Mouse (Mus musculus) right cerebral cortex, postnatal 25 days (tissue): ENCODE results near the gene Kmt2d.

Source experiments
- DNase-seq: peaks from one replicate; pipeline ENCODE4 v3.0.0; 2022

The Kmt2d gene

DNA sequence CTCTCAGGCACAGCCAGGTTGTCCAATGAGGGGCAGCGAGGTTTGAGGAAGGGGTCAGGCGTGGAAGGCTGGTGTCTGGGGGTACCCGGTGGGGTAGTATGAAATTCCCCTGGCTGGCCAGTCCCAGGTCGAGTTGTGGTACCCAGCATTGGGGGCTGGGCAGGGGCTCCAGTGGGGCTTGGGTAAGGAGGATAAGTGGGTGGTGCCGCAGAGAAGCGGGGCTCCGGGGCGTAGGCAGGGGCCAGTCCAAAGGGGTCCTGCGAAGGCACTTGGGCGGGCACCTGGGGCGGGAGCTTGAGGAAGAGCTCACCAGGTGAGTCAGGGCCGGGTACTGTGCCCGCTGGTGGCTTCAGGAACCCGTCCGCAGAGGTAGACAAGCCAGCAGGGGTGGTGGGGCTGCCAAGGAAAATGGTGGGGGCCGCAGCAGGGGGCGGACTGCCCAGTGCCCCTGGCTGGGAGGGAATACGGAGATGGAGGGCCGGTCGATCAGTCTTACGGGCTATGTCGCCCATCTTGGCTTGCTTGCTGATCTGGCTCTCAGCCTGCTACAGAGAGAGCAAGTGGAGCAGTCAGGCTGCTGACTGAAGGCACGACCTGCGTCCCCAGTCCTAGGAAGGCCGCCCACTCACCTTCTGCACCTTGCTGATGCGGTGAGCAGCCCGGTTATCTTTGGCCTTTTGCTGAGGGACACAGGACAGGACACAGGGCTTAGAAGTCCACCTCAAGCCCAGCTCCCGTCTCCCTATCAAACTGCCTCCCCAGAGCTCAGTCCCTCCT, 17.7 kb downstream of the Kmt2d start:
- DNase-seq: no peak

DNA sequence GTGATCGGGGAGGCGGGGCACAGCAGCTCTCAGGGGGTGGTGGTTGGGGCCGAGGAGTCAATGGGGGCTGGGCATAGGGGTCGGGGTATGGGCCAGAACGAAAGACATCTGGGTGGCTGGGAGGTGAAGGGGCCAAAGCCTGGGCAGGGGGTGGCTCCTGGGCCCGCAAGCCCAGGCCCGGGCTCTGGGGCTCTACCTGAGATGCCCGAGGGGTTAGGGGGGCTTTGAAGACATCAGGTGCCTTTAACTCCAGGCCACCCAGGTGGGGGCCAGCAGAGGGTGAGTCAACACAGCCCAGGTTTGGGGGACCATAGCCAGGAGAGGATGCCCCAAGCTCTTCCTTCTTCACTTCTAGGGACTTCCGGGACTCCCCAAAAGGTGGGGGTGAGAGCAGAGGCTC, 18.3 kb downstream of the Kmt2d start:
- no peak for DNase-seq

- DNase-seq: no peak
Observed at GRCm38 (mm10) chr15:98852071-98852470, 18.9 kb downstream of the Kmt2d start.

GRCm38 (mm10) chr15:98851229-98851818, 19.7 kb downstream of the Kmt2d start:
- no peak for DNase-seq

- DNase-seq: no peak
Observed at GRCm38 (mm10) chr15:98850668-98851067, 20.3 kb downstream of the Kmt2d start.

- no peak for DNase-seq
Observed at GRCm38 (mm10) chr15:98849956-98850600, 20.9 kb downstream of the Kmt2d start.

- DNase-seq: no peak
Observed at GRCm38 (mm10) chr15:98849165-98849564, 21.8 kb downstream of the Kmt2d start.

GRCm38 (mm10) chr15:98846140-98846539, 24.9 kb downstream of the Kmt2d start:
- DNase-seq: no peak

DNA sequence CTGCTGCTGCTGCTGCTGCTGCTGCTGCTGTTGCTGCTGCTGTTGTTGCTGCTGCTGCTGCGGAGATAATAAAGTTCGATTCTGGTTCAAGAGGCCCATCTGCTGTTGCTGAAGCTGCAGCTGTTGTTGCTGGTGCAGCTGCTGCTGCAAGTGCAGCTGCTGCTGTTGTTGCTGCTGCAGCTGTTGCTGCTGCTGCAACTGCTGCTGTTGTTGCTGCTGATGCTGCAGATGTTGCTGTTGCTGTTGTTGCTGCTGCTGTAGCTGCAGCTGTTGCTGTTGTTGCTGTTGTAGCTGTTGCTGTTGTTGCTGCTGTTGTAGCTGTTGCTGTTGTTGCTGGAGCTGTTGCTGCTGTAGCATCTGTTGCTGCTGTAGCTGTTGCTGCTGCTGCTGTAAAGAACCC, 25.9 kb downstream of the Kmt2d start:
- no peak for DNase-seq

DNA sequence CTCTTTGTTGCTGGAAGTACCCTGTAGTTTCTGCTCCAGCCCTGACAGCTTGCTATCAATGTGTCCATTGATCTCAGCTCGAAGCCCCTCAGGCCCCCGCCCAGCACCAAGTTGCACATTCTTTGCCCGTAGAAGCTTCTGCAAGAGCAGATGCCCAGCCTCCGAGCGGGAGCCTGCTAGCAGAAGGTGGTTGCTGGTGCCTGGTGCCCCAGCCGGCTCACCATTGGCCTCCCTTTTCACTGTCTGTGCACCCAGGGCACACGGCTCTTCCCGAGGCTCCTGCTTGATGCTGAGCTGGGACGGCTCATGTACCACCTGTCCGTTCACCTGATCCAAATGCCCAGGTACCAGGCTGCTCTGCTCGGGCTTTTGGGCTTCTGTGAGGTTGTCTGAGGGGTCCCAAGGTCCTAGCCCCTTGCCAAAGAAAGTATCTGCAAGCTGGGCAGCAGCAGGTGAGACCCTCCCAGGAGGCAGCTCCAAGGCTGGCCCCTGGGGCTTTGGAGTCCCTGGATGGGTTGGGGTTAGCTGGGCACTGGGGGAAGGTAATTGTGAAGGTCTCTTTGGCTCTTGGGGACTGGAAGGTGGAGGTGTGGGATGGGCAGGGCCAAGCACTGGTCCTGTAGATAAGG, 27.3 kb downstream of the Kmt2d start:
- no peak for DNase-seq

DNA sequence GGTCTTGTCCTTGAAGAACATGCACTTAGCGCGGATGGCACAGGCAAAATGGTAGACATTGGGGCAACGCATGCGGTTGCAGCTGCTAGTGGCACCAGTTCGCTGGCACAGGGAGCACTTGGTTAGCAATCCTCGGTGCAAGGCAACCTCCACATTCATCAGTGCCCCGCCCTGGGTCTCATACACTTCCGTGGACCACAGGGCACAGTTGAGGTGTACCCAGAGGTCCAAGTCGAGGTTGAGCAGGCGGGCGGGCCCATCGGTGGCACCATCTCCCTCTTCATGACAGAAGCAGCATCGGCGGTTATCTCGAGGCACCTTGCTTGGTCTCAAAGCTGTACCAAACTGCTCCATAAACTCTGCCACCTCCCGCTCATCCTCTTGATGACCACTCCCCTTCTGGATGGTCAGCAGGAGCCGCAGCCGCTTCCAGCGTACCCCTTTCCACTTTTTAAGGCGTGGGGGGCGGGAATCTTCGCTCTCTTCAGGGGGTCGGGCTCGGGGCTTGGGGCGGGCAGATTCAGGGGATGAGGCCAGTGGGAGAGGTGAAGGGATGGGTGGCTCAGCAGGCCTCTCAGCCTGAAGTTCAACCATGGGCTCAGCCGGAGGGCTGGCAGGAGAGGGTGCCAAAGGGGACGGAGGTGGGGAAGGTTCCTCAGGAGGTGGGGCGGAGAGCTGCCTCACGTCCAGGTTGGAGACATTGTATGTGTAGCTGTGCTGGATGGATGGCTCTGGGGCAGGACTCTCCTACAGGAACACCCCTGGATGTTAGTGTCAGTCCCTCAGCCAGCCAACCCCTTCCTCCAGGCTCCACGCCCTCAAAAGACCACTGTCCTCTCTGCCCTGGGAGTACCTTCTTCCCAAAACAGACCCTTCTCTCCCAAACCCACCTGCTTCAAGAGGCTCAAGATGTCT, 31.1 kb downstream of the Kmt2d start:
- DNase-seq: no peak

- no peak for DNase-seq
Observed at GRCm38 (mm10) chr15:98839161-98839560, 31.8 kb downstream of the Kmt2d start.

- DNase-seq: no peak
Observed at GRCm38 (mm10) chr15:98837743-98838103, 33.3 kb downstream of the Kmt2d start.

DNA sequence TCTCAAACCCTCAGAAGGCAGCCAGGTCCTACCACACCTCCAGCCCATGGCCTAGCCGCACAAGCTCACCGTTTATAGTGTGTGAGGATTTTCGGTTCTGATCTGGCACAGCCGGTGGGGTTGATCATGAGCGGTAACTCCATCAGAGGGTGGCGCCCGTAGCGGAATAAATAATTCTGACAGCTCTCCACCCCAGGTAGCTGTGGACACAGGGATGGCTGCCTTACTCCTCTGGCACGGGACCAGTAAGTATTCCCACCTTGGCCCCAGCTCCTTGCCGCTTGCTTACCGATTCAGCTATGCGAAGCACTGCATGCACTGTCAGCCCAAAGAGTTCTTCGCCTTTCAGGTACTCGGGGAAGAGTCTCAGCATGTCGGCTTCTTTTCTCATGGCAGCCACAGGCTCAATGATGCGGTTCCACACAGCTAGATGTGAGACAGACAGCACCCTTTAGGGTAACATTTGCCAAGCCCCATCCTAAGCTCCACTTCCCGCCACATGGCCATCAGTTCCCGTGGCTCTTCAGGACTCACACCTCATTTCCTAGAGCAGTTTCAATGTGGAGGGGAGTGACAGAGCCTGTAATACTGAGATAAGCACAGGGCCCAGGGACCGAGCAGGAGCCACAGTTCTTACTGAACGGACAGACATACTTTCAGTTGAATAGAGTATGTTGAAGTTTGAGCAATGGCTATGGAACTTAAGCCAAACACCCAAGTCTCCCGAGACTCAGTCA, 33.8 kb downstream of the Kmt2d start:
- DNase-seq: no peak

GRCm38 (mm10) chr15:98835291-98835690, 35.7 kb downstream of the Kmt2d start:
- no peak for DNase-seq

- DNase-seq: no peak
Observed at GRCm38 (mm10) chr15:98834059-98834458, 36.9 kb downstream of the Kmt2d start.

DNA sequence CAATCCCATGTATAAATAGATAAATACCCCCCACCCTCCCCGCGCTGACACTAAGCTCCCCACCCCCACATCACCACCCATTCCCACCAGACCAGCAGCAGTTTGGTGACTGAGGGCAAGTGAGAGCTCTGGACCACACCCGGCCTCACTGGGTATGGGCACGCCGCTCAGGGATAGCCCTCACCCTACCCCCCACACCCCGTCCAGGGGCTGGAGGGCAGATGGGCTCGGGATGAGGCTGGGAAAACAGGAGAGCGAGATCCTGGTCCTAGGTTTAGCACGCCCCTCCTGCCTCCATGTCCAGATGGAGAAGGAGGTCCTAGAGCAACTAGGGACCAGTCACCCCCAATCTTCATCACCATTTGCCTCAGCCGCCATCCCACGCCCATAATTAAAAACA, 37.7 kb downstream of the Kmt2d start:
- DNase-seq: no peak

DNA sequence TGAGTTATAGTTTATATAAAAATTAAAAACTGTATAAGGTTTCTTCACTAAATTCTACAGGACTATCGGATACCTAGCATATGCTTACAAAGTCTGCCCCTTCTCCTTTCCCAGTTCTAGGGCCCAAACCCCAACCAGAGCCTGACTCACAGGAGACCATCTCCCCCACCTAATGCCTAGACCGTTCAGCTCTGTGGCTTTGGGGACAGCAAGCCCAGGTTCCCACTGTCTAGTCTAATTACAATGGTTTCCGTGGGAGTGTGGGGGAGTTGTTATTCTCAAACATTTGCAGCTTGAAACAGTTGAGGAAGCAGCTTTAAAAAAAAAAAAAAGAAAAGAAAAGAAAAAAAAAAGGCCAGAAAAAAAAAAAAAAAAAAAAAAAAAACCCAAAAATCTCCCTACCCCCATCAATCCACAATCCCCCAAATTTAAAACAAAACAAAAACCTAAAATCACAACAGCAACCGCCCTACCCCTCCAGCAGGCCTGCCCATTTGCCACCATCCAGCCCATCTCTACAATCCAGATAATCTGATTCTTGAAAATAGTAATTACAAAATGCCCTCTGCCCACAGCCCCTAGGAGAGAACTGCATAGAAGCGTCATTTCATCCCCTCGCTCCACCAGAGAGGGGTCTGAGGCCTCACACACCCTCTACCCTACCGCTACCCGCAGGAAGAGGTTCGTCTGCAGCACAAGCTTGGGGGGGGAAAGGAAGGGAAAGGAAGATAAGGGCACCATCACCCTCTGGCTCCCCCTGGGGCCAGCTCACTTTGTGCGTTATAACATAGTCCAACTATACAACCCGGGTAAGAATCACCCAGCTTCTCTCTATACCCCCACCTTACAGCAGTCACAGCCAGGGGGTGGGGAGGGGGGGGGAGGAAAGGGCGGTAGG, 38.6 kb downstream of the Kmt2d start:
- DNase-seq: no peak

DNA sequence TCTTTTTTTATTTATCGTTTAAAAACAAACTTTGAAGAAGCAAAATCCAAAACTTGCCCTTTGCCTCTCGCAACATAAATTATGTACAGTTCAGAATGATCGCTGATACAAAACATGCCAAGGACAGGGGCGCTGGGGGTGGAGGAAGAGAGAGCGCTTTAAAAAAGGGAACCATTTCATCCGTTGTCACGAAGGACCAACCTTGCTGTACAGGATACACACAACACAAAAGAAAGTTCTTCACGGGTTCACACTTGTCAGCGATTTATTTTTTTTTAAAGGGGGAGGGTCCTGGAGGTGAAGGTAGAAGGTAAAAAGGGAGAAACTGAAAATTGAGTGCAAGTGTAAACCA, 39.3 kb downstream of the Kmt2d start:
- no peak for DNase-seq

- DNase-seq: peak; percentile 96
Observed at GRCm38 (mm10) chr15:98830736-98831683, 40.0 kb downstream of the Kmt2d start, which contains the start of gene Prkag1. TSS of gene Prkag1 (minus strand) at chr15:98831521.
